Mouse (Mus musculus) CH12.LX (cell line): ENCODE measurements around the gene Cftr. TPM values are rescaled to one million over a fixed set of nuclear protein-coding genes. Genes with fewer than 3 reads are reported as not detected.

ENCODE experiments used
- DNase-seq: peaks from one replicate; pipeline ENCODE4 v3.0.0-alpha.2; 2013; ENCODE audit errors: extremely low read depth
- H3K27ac ChIP-seq: 2 replicates; pipeline ENCODE4 v1.5.1; 2012; ENCODE audit warnings: low read depth, mild to moderate bottlenecking, control low read depth, moderate library complexity; ENCODE audit not compliant: insufficient read depth
- H3K27me3 ChIP-seq: replicated peaks from 2 replicates; pipeline ENCODE3; 2012; ENCODE audit warnings: inconsistent platforms
- H3K36me3 ChIP-seq, 2 experiments: replicated peaks in 1 of 2; 2 replicates each; pipeline versions ENCODE3 to v1.6.1; 2012; ENCODE audit warnings: inconsistent platforms in 1 of 2, low read length in 1 of 2, mild to moderate bottlenecking in 1 of 2, mixed read lengths in 1 of 2, moderate library complexity in 1 of 2; ENCODE audit not compliant: control insufficient read depth in 1 of 2, insufficient read depth in 1 of 2
- H3K4me1 ChIP-seq, 2 experiments: 2 replicates each; pipeline ENCODE4 v1.6.1; 2012; ENCODE audit warnings: inconsistent platforms in 1 of 2, moderate library complexity in 1 of 2; ENCODE audit not compliant: insufficient read depth in 2 of 2, control insufficient read depth in 1 of 2
- H3K4me2 ChIP-seq: 2 replicates; pipeline ENCODE4 v1.6.1; 2012; ENCODE audit warnings: low read depth, mild to moderate bottlenecking, control low read depth; ENCODE audit not compliant: poor library complexity, insufficient read depth, severe bottlenecking
- H3K4me3 ChIP-seq, 3 experiments: fragments of 150-350 bp in 1 of 3; sonication (generic) in 1 of 3; replicated peaks in 1 of 3; 2 replicates each; pipeline versions ENCODE3 to v1.5.1; 2011 to 2012; ENCODE audit warnings: low read depth in 2 of 3, low read length in 2 of 3, mild to moderate bottlenecking in 2 of 3, moderate library complexity in 2 of 3, control low read depth in 1 of 3, improper control_type of control experiment in 1 of 3, inconsistent platforms in 1 of 3, mixed read lengths in 1 of 3; ENCODE audit not compliant: poor library complexity in 1 of 3
- H3K79me2 ChIP-seq: replicated peaks from 2 replicates; pipeline ENCODE4 v1.6.1; 2012; ENCODE audit warnings: mild to moderate bottlenecking, moderate library complexity; ENCODE audit not compliant: control insufficient read depth, poor library complexity, insufficient read depth, severe bottlenecking; ENCODE audit errors: extremely low read depth
- H3K9ac ChIP-seq: 2 replicates; pipeline ENCODE4 v1.6.1; 2012; ENCODE audit warnings: low read depth, mild to moderate bottlenecking, control low read depth, moderate library complexity; ENCODE audit not compliant: insufficient read depth
- H3K9me3 ChIP-seq: replicated peaks from 2 replicates; pipeline ENCODE3; 2012; ENCODE audit warnings: low read length, inconsistent platforms, mixed read lengths
- BHLHE40 ChIP-seq: IDR thresholded peaks from 2 replicates; pipeline ENCODE4 v1.6.1; 2011; ENCODE audit warnings: mild to moderate bottlenecking, low read depth, low read length, improper control_type of control experiment
- CHD2 ChIP-seq: IDR thresholded peaks from 2 replicates; pipeline ENCODE4 v1.6.1; 2011; ENCODE audit warnings: low read length, improper control_type of control experiment
- CTCF ChIP-seq, 2 experiments: IDR thresholded peaks in 1 of 2; conservative IDR thresholded peaks in 1 of 2; 2 replicates each; pipeline ENCODE4 v1.5.1; 2011 to 2012; ENCODE audit warnings: low read depth in 2 of 2, low read length in 2 of 2, improper control_type of control experiment in 1 of 2, inconsistent platforms in 1 of 2, mild to moderate bottlenecking in 1 of 2, moderate library complexity in 1 of 2
- ETS1 ChIP-seq: conservative IDR thresholded peaks from 2 replicates; pipeline ENCODE4 v1.6.1; 2012; ENCODE audit warnings: low read depth, mild to moderate bottlenecking, inconsistent platforms, low read length, improper control_type of control experiment, moderate library complexity
- GABPA ChIP-seq: IDR thresholded peaks from 2 replicates; pipeline ENCODE4 v1.6.1; 2012; ENCODE audit warnings: low read depth, low read length, improper control_type of control experiment, inconsistent platforms; ENCODE audit not compliant: insufficient replicate concordance
- HCFC1 ChIP-seq: IDR thresholded peaks from 2 replicates; pipeline ENCODE4 v1.6.1; 2012; ENCODE audit warnings: low read depth, mild to moderate bottlenecking, inconsistent platforms, low read length, improper control_type of control experiment
- KAT2A ChIP-seq: IDR thresholded peaks from 2 replicates; pipeline ENCODE4 v1.6.1; 2012; ENCODE audit warnings: low read length, improper control_type of control experiment, inconsistent platforms; ENCODE audit not compliant: insufficient replicate concordance
- MAFK ChIP-seq: IDR thresholded peaks from 2 replicates; pipeline ENCODE4 v1.6.1; 2011; ENCODE audit warnings: low read length, improper control_type of control experiment; ENCODE audit not compliant: insufficient replicate concordance
- MAX ChIP-seq: IDR thresholded peaks from 2 replicates; pipeline ENCODE4 v1.6.1; 2011; ENCODE audit warnings: low read length, improper control_type of control experiment
- MEF2A ChIP-seq: IDR thresholded peaks from 2 replicates; pipeline ENCODE4 v1.6.1; 2014; ENCODE audit warnings: low read depth, mild to moderate bottlenecking, inconsistent platforms, low read length, improper control_type of control experiment, borderline replicate concordance
- MXI1 ChIP-seq: IDR thresholded peaks from 2 replicates; pipeline ENCODE4 v1.6.1; 2011; ENCODE audit warnings: mild to moderate bottlenecking, low read depth, low read length, improper control_type of control experiment
- NELFE ChIP-seq: IDR thresholded peaks from 2 replicates; pipeline ENCODE4 v1.6.1; 2011; ENCODE audit warnings: low read depth, low read length, improper control_type of control experiment
- POLR2A ChIP-seq: IDR thresholded peaks from 2 replicates; pipeline ENCODE4 v1.6.1; 2011; ENCODE audit warnings: low read depth, mild to moderate bottlenecking, improper control_type of control experiment, low read length
- POLR2AphosphoS2 ChIP-seq: IDR thresholded peaks from 2 replicates; pipeline ENCODE4 v1.6.1; 2011; ENCODE audit warnings: low read depth, low read length, improper control_type of control experiment
- RAD21 ChIP-seq: IDR thresholded peaks from 2 replicates; pipeline ENCODE4 v1.6.1; 2011; ENCODE audit warnings: low read depth, mild to moderate bottlenecking, low read length, improper control_type of control experiment, moderate library complexity
- RCOR1 ChIP-seq: conservative IDR thresholded peaks from 2 replicates; pipeline ENCODE4 v1.6.1; 2012; ENCODE audit warnings: low read depth, mild to moderate bottlenecking, inconsistent platforms, low read length, improper control_type of control experiment
- SIN3A ChIP-seq: IDR thresholded peaks from 2 replicates; pipeline ENCODE4 v1.6.1; 2012; ENCODE audit warnings: low read length, improper control_type of control experiment, inconsistent platforms
- SMC3 ChIP-seq: IDR thresholded peaks from 2 replicates; pipeline ENCODE4 v1.6.1; 2011; ENCODE audit warnings: low read depth, low read length, improper control_type of control experiment
- TBP ChIP-seq: conservative IDR thresholded peaks from 2 replicates; pipeline ENCODE4 v1.6.1; 2011; ENCODE audit warnings: low read depth, low read length, improper control_type of control experiment
- TCF12 ChIP-seq: IDR thresholded peaks from 2 replicates; pipeline ENCODE4 v1.6.1; 2014; ENCODE audit warnings: low read depth, mild to moderate bottlenecking, inconsistent platforms, low read length, improper control_type of control experiment
- UBTF ChIP-seq: IDR thresholded peaks from 2 replicates; pipeline ENCODE4 v1.6.1; 2012; ENCODE audit warnings: low read depth, mild to moderate bottlenecking, inconsistent platforms, low read length, improper control_type of control experiment, moderate library complexity
- USF1 ChIP-seq: IDR thresholded peaks from 2 replicates; pipeline ENCODE4 v1.6.1; 2014; ENCODE audit warnings: low read depth, mild to moderate bottlenecking, inconsistent platforms, low read length, improper control_type of control experiment
- ZC3H11A ChIP-seq: IDR thresholded peaks from 2 replicates; pipeline ENCODE4 v1.6.1; 2012; ENCODE audit warnings: low read depth, mild to moderate bottlenecking, inconsistent platforms, low read length, improper control_type of control experiment
- ZMIZ1 ChIP-seq: IDR thresholded peaks from 2 replicates; pipeline ENCODE4 v1.6.1; 2012; ENCODE audit warnings: low read depth, mild to moderate bottlenecking, inconsistent platforms, low read length, improper control_type of control experiment
- ZNF384 ChIP-seq: IDR thresholded peaks from 2 replicates; pipeline ENCODE4 v1.6.1; 2012; ENCODE audit warnings: low read depth, low read length, improper control_type of control experiment, inconsistent platforms
- dilution Hi-C: fragments of 300-500 bp; cut with MboI; formaldehyde crosslinking; loops from 2 replicates; pipeline ENCODE4 v1.14.3; 2020; ENCODE audit warnings: low sequenced_read_pairs; ENCODE audit not compliant: extremely low pct_unique_long_range_greater_than_20kb, extremely low pct_ligation_motif_present
- in situ Hi-C: fragments of 300-500 bp; cut with MboI; formaldehyde crosslinking; loops from 3 replicates; pipeline ENCODE4 v1.14.3; 2019; ENCODE audit warnings: low sequenced_read_pairs, low pct_ligation_motif_present, low pct_unique_long_range_greater_than_20kb, mixed read lengths
- polyA plus RNA-seq: library from polyadenylated mRNA; unstranded; fragments of >175 nt; gene quantifications from 2 replicates; pipeline ENCODE4 v1.2.1, GENCODE M21; 2012; ENCODE audit warnings: low read depth; ENCODE audit not compliant: insufficient read length
- total RNA-seq, 2 experiments: library from RNA; depleted of rRNA; stranded (reverse); fragments of 300-350 nt in 1 of 2; fragments of >200 nt in 1 of 2; gene quantifications; 2 replicates each; pipeline ENCODE4 v1.2.3; 2012 to 2014

The Cftr gene
- total and polyA plus RNA-seq, 3 experiments, result not detected

DNA sequence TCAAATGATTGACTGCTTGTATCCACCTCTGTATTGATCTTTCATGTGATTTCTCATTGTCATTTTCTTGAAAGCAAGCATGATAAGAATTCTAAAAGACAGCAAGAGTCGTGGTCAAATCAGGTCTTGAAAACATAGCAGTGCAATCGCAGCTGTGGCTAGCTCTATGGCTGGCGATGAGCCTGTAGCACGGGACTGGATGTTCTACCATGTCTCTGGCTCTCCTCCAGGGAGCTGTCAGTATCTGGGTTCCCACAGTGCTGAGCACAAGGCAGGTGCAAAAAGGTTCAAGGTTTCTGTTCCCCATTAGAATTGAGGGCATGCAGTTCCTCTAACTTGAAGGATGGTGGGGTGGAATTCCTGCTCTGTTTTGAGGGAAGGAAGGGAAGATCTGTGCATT is 17.5 kb upstream of the Cftr start:
- no peak overlapping the region for H3K27ac ChIP-seq
- in situ Hi-C loops, result no loop called here
- no peaks in the 10 kb centered on the region for H3K9me3 ChIP-seq
- H3K79me2 ChIP-seq, result no peaks in the 10 kb centered on the region
- no peak overlapping the region for H3K9ac ChIP-seq
- H3K4me3 ChIP-seq, result no peak overlapping the region
- TF ChIP-seq TCF12 (no peak), CHD2 (no peak), HCFC1 (no peak), ETS1 (no peak), UBTF (no peak), GABPA (no peak), CTCF (conservative IDR thresholded peaks at IDR 0.05 in 1 of 2, IDR thresholded peaks at IDR 0.05 in 1 of 2; ENCODE audit: low read depth in 2 of 2, low read length in 2 of 2) (no peak), ZMIZ1 (no peak), ZC3H11A (no peak), SIN3A (no peak), POLR2AphosphoS2 (no peak), MAFK (no peak), SMC3 (no peak)
- H3K36me3 ChIP-seq, result no peaks in the 10 kb centered on the region
- no peak for DNase-seq
- no peaks in the 10 kb centered on the region for H3K27me3 ChIP-seq
- no peak overlapping the region for H3K4me2 ChIP-seq
- dilution Hi-C loops, result no loop called here
- H3K4me1 ChIP-seq, result peaks cover 0 to 4% of the 10 kb centered on the region in 2 experiments; a peak in 1 of 4 replicates

- DNase-seq, result no peak
- no peaks in the 10 kb centered on the region for H3K9me3 ChIP-seq
- in situ Hi-C loops, result no loop called here
- TF ChIP-seq MAX, result no peak
- TF ChIP-seq POLR2A, result no peak
- no peak for TF ChIP-seq USF1
- TF ChIP-seq CTCF (conservative IDR thresholded peaks at IDR 0.05 in 1 of 2, IDR thresholded peaks at IDR 0.05 in 1 of 2; ENCODE audit: low read depth in 2 of 2, low read length in 2 of 2), result no peak
- TF ChIP-seq MAFK, result no peak
- no peak for TF ChIP-seq BHLHE40
- no peak for TF ChIP-seq ETS1
- no peak for TF ChIP-seq MEF2A
- no peak for TF ChIP-seq NELFE
- no peak for TF ChIP-seq RCOR1
- TF ChIP-seq ZNF384, result no peak
- TF ChIP-seq KAT2A, result no peak
- TF ChIP-seq CHD2, result no peak
- TF ChIP-seq TBP, result no peak
- no peak for TF ChIP-seq MXI1
- TF ChIP-seq RAD21, result no peak
- no peak for TF ChIP-seq SIN3A
- no peak for TF ChIP-seq HCFC1
- TF ChIP-seq, all 38 proteins: peak for 0
- Histone ChIP-seq H3K4me2 (no peak overlapping the region), H3K79me2 (no peaks in the 10 kb centered on the region), H3K36me3 (no peaks in the 10 kb centered on the region), H3K27me3 (no peaks in the 10 kb centered on the region), H3K9ac (no peak overlapping the region), H3K27ac (no peak overlapping the region), H3K4me1 (no peaks in the 10 kb centered on the region), H3K4me3 (no peak overlapping the region)
- dilution Hi-C loops, result no loop called here
These were observed 869 bp upstream of the Cftr start for GRCm38 (mm10) chr6:18169618-18170017.
